Mouse (Mus musculus) ES-CJ7 (cell line): ENCODE data around the gene Hebp2.

ENCODE experiments used
- DNase-seq: peaks from one replicate; pipeline ENCODE4 v3.0.0; 2011; ENCODE audit warnings: low read depth, low spot score

Gene Hebp2

DNA sequence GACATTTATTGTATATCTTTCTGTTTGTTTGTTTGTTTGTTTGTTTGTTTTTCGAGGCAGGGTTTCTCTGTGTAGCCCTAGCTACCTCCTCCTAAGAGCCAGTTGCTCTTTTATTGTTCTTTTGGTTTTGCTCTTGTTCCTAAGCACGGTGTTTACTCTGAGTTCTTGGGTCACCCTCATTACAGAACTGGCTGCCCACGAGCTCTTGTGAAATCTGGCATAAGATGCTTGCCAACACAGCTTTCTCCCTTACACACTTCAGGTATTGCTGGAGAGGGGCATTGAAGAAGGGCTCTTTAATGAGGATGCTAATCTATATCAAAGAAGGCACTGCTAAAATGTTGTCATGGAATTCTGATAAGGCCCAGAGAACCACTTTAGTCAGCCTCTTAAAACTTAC lies 35.2 kb downstream of the Hebp2 start:
- no peak for DNase-seq

DNA sequence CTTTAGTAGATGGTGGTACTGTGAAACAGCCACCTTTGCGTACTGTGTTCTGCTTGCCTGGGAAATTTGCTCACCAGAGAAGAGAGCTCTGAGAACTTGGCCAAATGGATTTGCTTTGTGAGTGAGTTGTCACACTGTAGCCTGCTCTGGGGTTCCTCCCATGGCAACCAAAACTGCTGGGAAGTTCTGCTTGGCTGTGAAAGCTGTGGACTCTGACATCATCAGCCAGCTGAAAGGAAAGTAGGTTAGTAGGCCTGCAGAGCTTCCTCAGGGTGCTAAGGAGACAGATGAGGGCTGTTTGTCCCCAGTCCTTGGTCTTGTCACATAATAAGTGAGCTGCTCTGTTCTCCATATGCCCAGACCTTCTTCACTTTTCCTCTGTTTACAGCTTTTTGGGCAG lies 37.3 kb downstream of the Hebp2 start:
- DNase-seq = no peak

- DNase-seq = no peak
Observed at GRCm38 (mm10) chr10:18507869-18508473, 37.9 kb downstream of the Hebp2 start.

DNA sequence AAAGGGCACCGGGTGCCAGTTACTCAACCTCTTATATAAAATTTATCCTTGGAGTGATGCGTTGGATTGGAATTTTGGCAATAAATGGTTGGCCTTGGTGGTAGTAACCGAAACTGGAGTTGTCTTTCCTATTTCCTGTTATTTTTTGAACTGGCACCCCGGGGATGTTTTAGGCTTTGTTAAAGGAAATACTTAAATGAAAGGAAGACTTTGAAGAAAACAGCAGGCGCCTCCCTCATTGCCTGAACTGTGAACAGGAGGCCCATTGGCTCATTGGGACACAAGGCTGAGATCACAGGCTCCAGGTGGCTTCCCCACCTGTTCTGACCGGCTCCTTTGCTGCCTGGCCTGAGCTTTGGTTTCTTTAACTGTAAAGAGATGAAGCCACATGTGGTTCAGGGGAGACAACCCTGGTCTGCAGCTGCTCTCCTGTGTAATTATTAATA lies 39.4 kb downstream of the Hebp2 start:
- DNase-seq = peak; percentile 38

DNA sequence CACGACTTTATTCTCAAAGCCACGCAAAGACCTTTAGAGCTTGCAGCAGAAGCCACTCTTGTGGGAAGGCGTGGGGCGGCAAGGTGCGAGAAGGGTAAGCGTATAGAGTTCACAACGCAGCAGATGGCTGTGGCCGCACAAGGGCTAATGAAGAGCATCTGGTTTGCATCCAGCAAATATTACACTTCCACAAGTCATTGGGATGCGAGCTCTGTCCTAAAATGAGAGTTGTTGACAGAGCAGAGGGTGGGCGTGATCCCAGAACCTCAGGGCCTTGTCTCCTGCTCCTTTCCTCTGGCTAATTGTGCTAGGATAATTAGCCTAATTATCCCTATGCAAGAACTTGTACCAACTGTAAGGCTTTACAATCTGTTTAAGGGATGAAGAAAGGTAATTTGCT lies 40.2 kb downstream of the Hebp2 start:
- no peak for DNase-seq

DNA sequence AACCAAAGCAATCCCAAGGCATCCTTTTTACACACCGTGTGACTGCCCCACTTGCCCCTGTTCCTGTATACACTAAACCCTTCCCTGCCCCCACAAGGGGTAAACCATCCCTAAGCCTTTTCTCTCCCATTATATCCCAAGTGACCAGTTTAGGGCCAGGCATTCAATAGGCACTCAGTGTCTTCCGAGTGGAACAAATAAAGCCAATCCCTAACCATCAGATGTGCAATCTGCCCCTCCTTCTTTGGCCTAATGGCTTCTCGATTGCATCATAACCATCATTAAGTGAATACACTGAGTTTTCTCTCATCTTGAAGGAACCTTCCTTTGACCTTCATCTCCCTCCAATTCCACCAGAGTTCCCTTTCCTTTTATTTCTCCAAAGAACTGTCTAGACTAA lies 43.9 kb downstream of the Hebp2 start:
- peak; percentile 19 for DNase-seq

- no peak for DNase-seq
Observed at GRCm38 (mm10) chr10:18497066-18497465, 48.8 kb downstream of the Hebp2 start.

GRCm38 (mm10) chr10:18494249-18494648 lies 51.6 kb downstream of the Hebp2 start:
- no peak for DNase-seq

DNA sequence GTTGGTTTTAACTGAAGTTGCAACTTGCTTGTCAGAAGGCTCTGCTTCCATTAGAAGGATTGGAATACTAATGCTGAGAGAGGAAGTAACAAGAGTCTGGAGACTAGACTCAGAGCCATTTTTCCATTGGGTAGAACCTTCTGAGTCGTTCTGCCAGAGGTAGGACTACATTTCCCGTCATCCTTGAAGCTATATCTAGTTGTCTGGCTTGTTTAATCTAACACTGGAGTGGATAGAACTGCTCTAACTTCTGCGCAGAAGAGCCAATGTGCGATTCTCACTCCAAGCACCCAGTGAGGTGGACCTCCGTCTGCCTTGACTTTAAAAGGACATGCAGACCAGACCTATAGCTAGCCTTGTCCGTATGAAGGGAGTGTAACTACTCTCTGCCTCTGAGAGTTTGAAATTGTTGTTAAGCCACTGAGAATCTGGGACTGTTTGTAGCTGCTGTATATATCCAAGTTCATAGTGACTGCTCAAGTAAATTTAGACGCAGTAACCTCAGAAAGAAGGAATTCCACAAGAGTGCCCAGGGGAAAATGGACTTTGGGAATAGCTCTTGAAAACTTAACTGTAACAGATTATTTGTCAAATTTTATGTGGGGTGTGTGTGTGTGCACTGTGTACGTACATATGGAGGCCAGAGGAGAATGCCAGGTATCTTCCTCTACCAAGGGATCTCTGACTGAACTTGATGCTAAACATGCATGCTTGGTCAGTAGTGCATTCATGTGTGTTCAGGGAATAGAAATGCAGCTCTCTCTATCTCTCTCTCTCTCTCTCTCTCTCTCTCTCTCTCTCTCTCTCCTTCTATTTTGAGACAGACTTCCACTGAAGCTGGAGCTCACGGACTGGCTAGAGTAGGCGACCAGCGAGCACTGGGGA lies 52.6 kb downstream of the Hebp2 start:
- no peak for DNase-seq

- DNase-seq = no peak
Observed at GRCm38 (mm10) chr10:18491952-18492351, 53.9 kb downstream of the Hebp2 start.

GRCm38 (mm10) chr10:18489936-18490335 lies 55.9 kb downstream of the Hebp2 start:
- DNase-seq = no peak
